Mouse (Mus musculus) kidney, adult 2 months (tissue): Measurements from ENCODE around the gene Pgap3.

Experiments used
- CTCF ChIP-seq: fragments of 200-500 bp; conservative IDR thresholded peaks from 2 replicates; pipeline ENCODE4 v1.5.1; 2011; ENCODE audit warnings: low read depth, mild to moderate bottlenecking, control low read depth, low read length, moderate library complexity, mixed read lengths; ENCODE audit not compliant: insufficient read depth, insufficient read length
- POLR2A ChIP-seq: fragments of 200-500 bp; IDR thresholded peaks from one replicate; pipeline ENCODE4 v1.6.1; 2011; ENCODE audit warnings: low read depth, low read length, control low read depth

DNA sequence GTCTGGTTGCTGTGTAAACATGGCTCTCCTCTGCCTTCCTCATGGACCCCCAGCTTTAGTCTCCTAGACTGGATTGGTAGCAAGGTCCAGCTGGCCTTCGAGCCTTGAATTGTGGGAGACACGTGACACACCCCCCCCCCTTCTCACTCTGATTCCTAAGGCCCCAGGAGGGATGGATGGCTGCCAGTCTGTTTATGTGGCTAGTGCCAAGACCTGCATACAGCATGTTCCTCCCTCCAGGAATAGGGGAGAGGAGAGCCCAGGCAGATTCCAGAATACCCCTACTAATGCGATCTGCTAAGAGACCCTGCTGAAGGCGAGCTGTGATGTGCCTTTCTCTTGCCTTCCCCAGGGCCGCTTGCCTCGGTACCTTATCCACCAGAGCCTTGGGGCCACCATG is 20.2 kb downstream of the Pgap3 start:
- TF ChIP-seq CTCF (no peak), POLR2A (no peak)
